In genomic region chr1:72533439-72533838, GRCm38 (mm10) we compare ENCODE assay signal across 16 mouse cellular contexts. TPM values are rescaled to one million over a fixed set of nuclear protein-coding genes. Genes with fewer than 3 reads are reported as not detected.
A peak's percentile ranks its signal among the peaks of the same experiment; 100 is the strongest.
DNase-seq lines count a peak whose midpoint lies in the region; ATAC-seq and TF ChIP-seq lines count a peak whose summit lies in the region.
"Had no signal": no experiment of that assay in that cellular context is flagged by ENCODE, and none has a peak within 500 bp of the region (broad histone marks: within the 10 kb centered on the region; RNA-seq: fewer than 3 reads in every experiment).

No protein-coding gene starts in this region.

- DNase-seq in hindbrain, embryonic 11.5 days (ENCODE audit: low spot score): no peak
- DNase-seq in ES-CJ7 (ENCODE audit: low read depth, low spot score): peak; percentile 16
- DNase-seq in brain, embryonic 14.5 days (ENCODE audit: low read depth): peak; percentile 43
- DNase-seq in lung, adult 18-20 months: no peak
- DNase-seq in embryo, embryonic 9.5 days (ENCODE audit: extremely low spot score): no peak
- DNase-seq in right cerebral cortex, postnatal 36 days (ENCODE audit: low spot score in 2 of 2): no peak
- DNase-seq: adrenal gland, postnatal 25 days; gastrocnemius, postnatal 10 days; heart, adult 2 months; thymus, postnatal 4 days had no signal

- H3K27ac ChIP-seq in hindbrain, embryonic 13.5 days: peak overlapping the region; percentile 55; the same call in 1 of the 2 replicates
- no peak overlapping the region for H3K27ac ChIP-seq in hindbrain, embryonic 11.5 days (ENCODE audit: low read depth, low read length)
- no peak overlapping the region for H3K27ac ChIP-seq in midbrain, embryonic 15.5 days
- H3K27ac ChIP-seq: heart, adult 2 months; kidney, postnatal 0 days; limb, embryonic 15.5 days had no signal

- peaks cover 7% of the 10 kb centered on the region; the same call in 1 of the 2 replicates for H3K27me3 ChIP-seq in hindbrain, embryonic 13.5 days
- peaks cover 6% of the 10 kb centered on the region for H3K27me3 ChIP-seq in hindbrain, embryonic 11.5 days (ENCODE audit: control insufficient read depth, insufficient read depth, low read length)
- H3K27me3 ChIP-seq in midbrain, embryonic 15.5 days (replicated peaks): no peaks in the 10 kb centered on the region

- TF ChIP-seq CTCF in brain, embryonic 14.5 days (IDR thresholded peaks at IDR 0.05; ENCODE audit: borderline replicate concordance, extremely low read depth, insufficient read depth, insufficient read length): peak; percentile 20; the same call in 1 of the 2 replicates

- ATAC-seq in hindbrain, embryonic 13.5 days (ENCODE audit: low FRiP score): no peak
- ATAC-seq in hindbrain, embryonic 11.5 days (ENCODE audit: low FRiP score): no peak
- ATAC-seq in midbrain, embryonic 15.5 days (replicated peaks): no peak
- ATAC-seq: intestine, embryonic 16.5 days had no signal

- H3K4me2 ChIP-seq in hindbrain, embryonic 13.5 days: peak overlapping the region; percentile 80
- no peak overlapping the region for H3K4me2 ChIP-seq in hindbrain, embryonic 11.5 days (replicated peaks; ENCODE audit: low read depth, low read length)
- peak overlapping the region; percentile 86 for H3K4me2 ChIP-seq in midbrain, embryonic 15.5 days
- H3K4me2 ChIP-seq: limb, embryonic 15.5 days had no signal

- peak overlapping the region; percentile 65 for H3K4me3 ChIP-seq in hindbrain, embryonic 13.5 days
- H3K4me3 ChIP-seq in hindbrain, embryonic 11.5 days (ENCODE audit: low read depth, low read length): no peak overlapping the region
- peak overlapping the region; percentile 78 for H3K4me3 ChIP-seq in midbrain, embryonic 15.5 days
- H3K4me3 ChIP-seq: heart, adult 2 months; limb, embryonic 15.5 days had no signal

- H3K9me3 ChIP-seq in hindbrain, embryonic 13.5 days: no peaks in the 10 kb centered on the region
- no peaks in the 10 kb centered on the region for H3K9me3 ChIP-seq in hindbrain, embryonic 11.5 days (ENCODE audit: control insufficient read depth, low read length)
- H3K9me3 ChIP-seq in midbrain, embryonic 15.5 days: no peaks in the 10 kb centered on the region
- H3K9me3 ChIP-seq: limb, embryonic 15.5 days had no signal

- H3K9ac ChIP-seq in hindbrain, embryonic 13.5 days: peak overlapping the region; percentile 60
- H3K9ac ChIP-seq in hindbrain, embryonic 11.5 days (ENCODE audit: low read depth, low read length): no peak overlapping the region
- peak overlapping the region; percentile 20; the same call in 1 of the 2 replicates for H3K9ac ChIP-seq in midbrain, embryonic 15.5 days
- H3K9ac ChIP-seq: limb, embryonic 15.5 days had no signal

- H3K36me3 ChIP-seq in hindbrain, embryonic 13.5 days: no peaks in the 10 kb centered on the region
- H3K36me3 ChIP-seq in hindbrain, embryonic 11.5 days (ENCODE audit: control insufficient read depth, insufficient read depth, low read length): no peaks in the 10 kb centered on the region
- no peaks in the 10 kb centered on the region for H3K36me3 ChIP-seq in midbrain, embryonic 15.5 days (replicated peaks)
- H3K36me3 ChIP-seq: limb, embryonic 15.5 days had no signal

- TF ChIP-seq POLR2A in brain, embryonic 14.5 days (IDR thresholded peaks at IDR 0.05; ENCODE audit: borderline replicate concordance, extremely low read depth, insufficient read depth, insufficient read length, poor library complexity, severe bottlenecking): no peak

- peaks cover 70% of the 10 kb centered on the region for H3K4me1 ChIP-seq in hindbrain, embryonic 13.5 days (replicated peaks)
- no peaks in the 10 kb centered on the region for H3K4me1 ChIP-seq in hindbrain, embryonic 11.5 days (replicated peaks; ENCODE audit: control insufficient read depth, insufficient read depth, low read length)
- peaks cover 60% of the 10 kb centered on the region for H3K4me1 ChIP-seq in midbrain, embryonic 15.5 days

RNA-seq across cellular contexts. Expression of gene March4, which starts 3.3 kb away (rescaled TPM):
- polyA plus RNA-seq in hindbrain, embryonic 13.5 days (2015; fragmentation: Nextera tagmentation; extraction: Ambion mirVana): 5.6 and 6.5 TPM in 2 replicates
- 1.1 and 1.5 TPM in 2 replicates for polyA plus RNA-seq in hindbrain, embryonic 11.5 days (2014; fragmentation: Nextera tagmentation; extraction: Ambion mirVana)
- polyA plus RNA-seq in brain, embryonic 14.5 days (2012; rRNA removed): 4.6 and 17.0 TPM in 2 replicates
- polyA plus RNA-seq in midbrain, embryonic 15.5 days (2015; fragmentation: Nextera tagmentation; extraction: Ambion mirVana): 7.7 and 7.9 TPM in 2 replicates
- polyA plus RNA-seq: heart, postnatal 0 days; kidney, postnatal 0 days; limb, embryonic 15.5 days had no signal

RNA-seq across cellular contexts. Expression of gene Smarcal1, which starts 49.6 kb away (rescaled TPM):
- 24.7 and 25.4 TPM in 2 replicates for polyA plus RNA-seq in hindbrain, embryonic 13.5 days (2015; fragmentation: Nextera tagmentation; extraction: Ambion mirVana)
- polyA plus RNA-seq in hindbrain, embryonic 11.5 days (2014; fragmentation: Nextera tagmentation; extraction: Ambion mirVana): 32.1 and 33.6 TPM in 2 replicates
- polyA plus RNA-seq in brain, embryonic 14.5 days (2012; rRNA removed): 44.9 TPM in 2 replicates
- polyA plus RNA-seq in midbrain, embryonic 15.5 days (2015; fragmentation: Nextera tagmentation; extraction: Ambion mirVana): 29.6 and 30.9 TPM in 2 replicates

Comparison
In these comparisons a context has a peak if more than half of its experiments do, and no peak if none do; other contexts are left out.
1. DNase-seq: peak in ES-CJ7 (single experiment) and brain, embryonic 14.5 days (single experiment); none in hindbrain, embryonic 11.5 days (single experiment), lung, adult 18-20 months (0 of 2), embryo, embryonic 9.5 days (single experiment) and right cerebral cortex, postnatal 36 days (0 of 2).